ENCODE assay signal across 24 mouse cellular contexts in the genomic region with DNA sequence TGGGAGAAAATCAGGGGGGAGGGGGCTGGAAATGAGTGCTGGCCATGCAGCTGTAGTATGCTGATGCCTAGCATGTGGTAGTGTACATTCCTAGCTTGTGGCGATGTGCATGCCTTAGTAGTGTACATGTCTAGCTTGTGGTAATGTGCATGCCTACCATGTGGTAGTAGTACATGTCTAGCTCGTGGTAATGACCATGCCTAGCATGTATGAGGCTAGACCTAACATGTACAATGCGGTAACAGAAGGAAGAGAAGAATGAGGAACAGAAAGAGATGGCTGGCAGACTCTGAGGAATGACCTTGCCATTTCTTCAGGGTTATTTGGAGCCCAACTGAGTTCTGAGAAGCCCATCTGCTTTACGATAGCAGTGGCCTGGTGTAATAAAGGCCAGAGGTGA. TPM values are rescaled to one million over a fixed set of nuclear protein-coding genes. Genes with fewer than 3 reads are reported as not detected.
DNase-seq lines count a peak whose midpoint lies in the region; ATAC-seq and TF ChIP-seq lines count a peak whose summit lies in the region.
"Had no signal": no experiment of that assay in that cellular context is flagged by ENCODE, and none has a peak within 500 bp of the region (broad histone marks: within the 10 kb centered on the region; RNA-seq: fewer than 3 reads in every experiment).

No protein-coding gene starts in this region.

- TF ChIP-seq CTCF in lung, embryonic 14.5 days (IDR thresholded peaks at IDR 0.05; ENCODE audit: low read depth), result no peak

- H3K27me3 ChIP-seq in lung, embryonic 14.5 days (ENCODE audit: insufficient read depth, low read length), result no peaks in the 10 kb centered on the region
- H3K27me3 ChIP-seq in forebrain, embryonic 15.5 days, result no peaks in the 10 kb centered on the region
- H3K27me3 ChIP-seq: forebrain, embryonic 13.5 days; heart, embryonic 15.5 days had no signal

- no peak overlapping the region for H3K9ac ChIP-seq in lung, embryonic 14.5 days
- no peak overlapping the region for H3K9ac ChIP-seq in forebrain, embryonic 15.5 days (replicated peaks)
- H3K9ac ChIP-seq: forebrain, embryonic 13.5 days; heart, embryonic 15.5 days; hindbrain, embryonic 14.5 days had no signal

- H3K27ac ChIP-seq in lung, embryonic 14.5 days (ENCODE audit: low read depth), result peak overlapping the region; percentile 18; the same call in 1 of the 2 replicates
- peak overlapping the region; percentile 7 for H3K27ac ChIP-seq in brown adipose tissue, adult 24 weeks (replicated peaks; ENCODE audit: low read depth, low read length)
- peak overlapping the region; percentile 95 for H3K27ac ChIP-seq in macrophage
- H3K27ac ChIP-seq in forebrain, embryonic 15.5 days (replicated peaks), result no peak overlapping the region
- H3K27ac ChIP-seq: embryonic facial prominence, embryonic 10.5 days; forebrain, embryonic 13.5 days; heart, adult 2 months; heart, embryonic 15.5 days; hindbrain, embryonic 10.5 days; hindbrain, embryonic 14.5 days had no signal

- H3K36me3 ChIP-seq in lung, embryonic 14.5 days (ENCODE audit: insufficient read depth), result no peaks in the 10 kb centered on the region
- no peaks in the 10 kb centered on the region for H3K36me3 ChIP-seq in macrophage (ENCODE audit: inconsistent target)
- H3K36me3 ChIP-seq in forebrain, embryonic 15.5 days, result no peaks in the 10 kb centered on the region
- H3K36me3 ChIP-seq: embryonic facial prominence, embryonic 10.5 days; G1E; heart, embryonic 15.5 days; hindbrain, embryonic 10.5 days had no signal

- no peak for ATAC-seq in lung, embryonic 14.5 days (ENCODE audit: insufficient read depth)
- ATAC-seq in forebrain, embryonic 15.5 days (replicated peaks), result no peak
- ATAC-seq: forebrain, embryonic 13.5 days had no signal

- no peak overlapping the region for H3K4me3 ChIP-seq in lung, embryonic 14.5 days (ENCODE audit: low read depth, low read length)
- H3K4me3 ChIP-seq in brown adipose tissue, adult 24 weeks (ENCODE audit: insufficient read depth, low read depth, low read length), result no peak overlapping the region
- no peak overlapping the region for H3K4me3 ChIP-seq in macrophage (ENCODE audit: inconsistent target)
- no peak overlapping the region for H3K4me3 ChIP-seq in forebrain, embryonic 15.5 days
- H3K4me3 ChIP-seq: embryonic facial prominence, embryonic 10.5 days; forebrain, embryonic 13.5 days; heart, adult 2 months; heart, embryonic 15.5 days; hindbrain, embryonic 10.5 days had no signal

- intact Hi-C loops in left cerebral cortex, postnatal 14 days (cut with DNase I), result no loop called here

- 0 out of 2 replicates have a peak, but pooled peaks cover 3% of the 10 kb centered on the region for H3K4me1 ChIP-seq in lung, embryonic 14.5 days (ENCODE audit: insufficient read depth)
- H3K4me1 ChIP-seq in brown adipose tissue, adult 24 weeks (ENCODE audit: control insufficient read depth, insufficient read depth, insufficient read length, low read length), result no peaks in the 10 kb centered on the region
- H3K4me1 ChIP-seq in forebrain, embryonic 15.5 days, result no peaks in the 10 kb centered on the region
- H3K4me1 ChIP-seq: forebrain, embryonic 13.5 days; heart, embryonic 15.5 days; hindbrain, embryonic 10.5 days had no signal

- H3K4me2 ChIP-seq in lung, embryonic 14.5 days, result no peak overlapping the region
- H3K4me2 ChIP-seq in forebrain, embryonic 15.5 days (replicated peaks), result no peak overlapping the region
- H3K4me2 ChIP-seq: forebrain, embryonic 13.5 days; heart, embryonic 11.5 days; heart, embryonic 15.5 days; hindbrain, embryonic 14.5 days had no signal

- no peaks in the 10 kb centered on the region for H3K79me2 ChIP-seq in macrophage (ENCODE audit: inconsistent target)

- WGBS in lung, embryonic 14.5 days, result 80% methylated on average over 4 of the region's 4 CpGs
- WGBS in macrophage (ENCODE audit: missing documents), result 50% methylated on average over 4 of the region's 4 CpGs
- 85% methylated on average over 4 of the region's 4 CpGs for WGBS in forebrain, embryonic 15.5 days

- DNase-seq in lung, embryonic 14.5 days, result no peak
- no peak for DNase-seq in lung, postnatal 10 days
- no peak for DNase-seq in left cerebral cortex, postnatal 14 days (ENCODE audit: low spot score in 2 of 2)
- DNase-seq in frontal cortex, postnatal 25 days (ENCODE audit: low spot score in 2 of 2), result no peak
- DNase-seq: adrenal gland, adult 8-10 months; cerebellum, adult 18-20 months; cerebellum, adult 9-11 months; cerebellum, postnatal 36 days; gastrocnemius, postnatal 36 days; heart, adult 2 months; heart, postnatal 14 days had no signal

- H3K9me3 ChIP-seq in lung, embryonic 14.5 days (ENCODE audit: low read depth, low read length), result no peaks in the 10 kb centered on the region
- no peaks in the 10 kb centered on the region for H3K9me3 ChIP-seq in forebrain, embryonic 15.5 days
- H3K9me3 ChIP-seq: embryonic facial prominence, embryonic 10.5 days; forebrain, embryonic 13.5 days; heart, embryonic 15.5 days; hindbrain, embryonic 10.5 days had no signal

RNA-seq across cellular contexts. Expression of a gene that starts 0.6 kb away (rescaled TPM):
- 2.9 and 5.3 TPM in 2 replicates for polyA plus RNA-seq in lung, embryonic 14.5 days (2014; fragmentation: Nextera tagmentation; extraction: Ambion mirVana)
- polyA plus RNA-seq in brown adipose tissue, adult 24 weeks (2012; ENCODE audit: insufficient read depth, insufficient read length, missing spikeins), result 4.0 and 4.1 TPM in 2 replicates
- 10 to 100 TPM in 22 of 26 experiments, 1 to 10 TPM in 2, not detected in 2; 4.0 to 76.7 (median 26.0) TPM for total RNA-seq in macrophage (2018; cell fraction: chromatin; rRNA removed)
- total RNA-seq in macrophage (2018; cell fraction: cytosol; rRNA removed), result 100 to 1,000 TPM in 20 of 26 experiments, 10 to 100 TPM in 6; 24.2 to 666 (median 218) TPM
- total RNA-seq in macrophage (2018; cell fraction: nucleus; rRNA removed), result 100 to 1,000 TPM in 20 of 26 experiments, 10 to 100 TPM in 5, 1 to 10 TPM in 1; 3.8 to 319 (median 174) TPM
- polyA plus RNA-seq in macrophage (2018), result 18.8 to 288 TPM (median 76.0 TPM) in 3 replicates
- polyA plus RNA-seq in forebrain, embryonic 15.5 days (2015; fragmentation: Nextera tagmentation; extraction: Ambion mirVana), result 0.64 and 0.83 TPM in 2 replicates
- total RNA-seq in left cerebral cortex, postnatal 14 days (2021), result under 1 TPM in 1 of 2 experiments, not detected in 1; 0.75 TPM
- total RNA-seq: G1E; gastrocnemius, adult 8-10 months; gastrocnemius, postnatal 36 days had no signal
- polyA plus RNA-seq: G1E had no signal

RNA-seq across cellular contexts. Expression of a gene that starts 13.9 kb away (rescaled TPM):
- polyA plus RNA-seq in lung, embryonic 14.5 days (2014; fragmentation: Nextera tagmentation; extraction: Ambion mirVana), result not detected in 2 replicates
- polyA plus RNA-seq in brown adipose tissue, adult 24 weeks (2012; ENCODE audit: insufficient read depth, insufficient read length, missing spikeins), result 10.5 and 10.8 TPM in 2 replicates
- 10 to 100 TPM in 7 of 26 experiments, 1 to 10 TPM in 10, not detected in 9; 2.5 to 36.0 (median 8.0) TPM for total RNA-seq in macrophage (2018; cell fraction: chromatin; rRNA removed)
- 100 to 1,000 TPM in 13 of 26 experiments, 10 to 100 TPM in 13; 17.8 to 583 (median 120) TPM for total RNA-seq in macrophage (2018; cell fraction: cytosol; rRNA removed)
- total RNA-seq in macrophage (2018; cell fraction: nucleus; rRNA removed), result 100 to 1,000 TPM in 9 of 26 experiments, 10 to 100 TPM in 9, 1 to 10 TPM in 8; 3.1 to 229 (median 43.6) TPM
- 26.9 to 107 TPM (median 52.2 TPM) in 3 replicates for polyA plus RNA-seq in macrophage (2018)
- not detected in 2 replicates for polyA plus RNA-seq in forebrain, embryonic 15.5 days (2015; fragmentation: Nextera tagmentation; extraction: Ambion mirVana)
- under 1 TPM in 1 of 2 experiments, not detected in 1; 0.74 TPM for total RNA-seq in left cerebral cortex, postnatal 14 days (2021)
- total RNA-seq: adrenal gland, postnatal 4 days; G1E; heart, postnatal 14 days had no signal
- polyA plus RNA-seq: embryonic facial prominence, embryonic 10.5 days; embryonic facial prominence, embryonic 14.5 days; forebrain, embryonic 13.5 days; G1E; heart, embryonic 11.5 days; heart, embryonic 15.5 days; hindbrain, embryonic 10.5 days; hindbrain, embryonic 14.5 days had no signal

RNA-seq across cellular contexts. Expression of a gene that starts 43.5 kb away (rescaled TPM):
- 52.3 and 57.3 TPM in 2 replicates for polyA plus RNA-seq in lung, embryonic 14.5 days (2014; fragmentation: Nextera tagmentation; extraction: Ambion mirVana)
- polyA plus RNA-seq in brown adipose tissue, adult 24 weeks (2012; ENCODE audit: insufficient read depth, insufficient read length, missing spikeins), result 50.1 and 51.7 TPM in 2 replicates
- total RNA-seq in macrophage (2018; cell fraction: chromatin; rRNA removed), result not detected
- total RNA-seq in macrophage (2018; cell fraction: cytosol; rRNA removed), result not detected
- total RNA-seq in macrophage (2018; cell fraction: nucleus; rRNA removed), result 1 to 10 TPM in 1 of 26 experiments, not detected in 25; 1.2 TPM
- not detected in 3 replicates for polyA plus RNA-seq in macrophage (2018)
- polyA plus RNA-seq in forebrain, embryonic 15.5 days (2015; fragmentation: Nextera tagmentation; extraction: Ambion mirVana), result not detected in 2 replicates
- total RNA-seq in left cerebral cortex, postnatal 14 days (2021), result under 1 TPM; 0.42 to 0.55 TPM
- total RNA-seq: G1E had no signal
- polyA plus RNA-seq: embryonic facial prominence, embryonic 10.5 days; forebrain, embryonic 13.5 days; G1E; heart, embryonic 11.5 days; hindbrain, embryonic 10.5 days had no signal

RNA-seq across cellular contexts. Expression of a gene that starts 55.6 kb away (rescaled TPM):
- polyA plus RNA-seq in lung, embryonic 14.5 days (2014; fragmentation: Nextera tagmentation; extraction: Ambion mirVana), result 11.6 and 13.4 TPM in 2 replicates
- 3.4 and 10.1 TPM in 2 replicates for polyA plus RNA-seq in brown adipose tissue, adult 24 weeks (2012; ENCODE audit: insufficient read depth, insufficient read length, missing spikeins)
- 1,000 to 10,000 TPM in 1 of 26 experiments, 100 to 1,000 TPM in 21, 10 to 100 TPM in 4; 14.4 to 1,116 (median 244) TPM for total RNA-seq in macrophage (2018; cell fraction: chromatin; rRNA removed)
- 1,000 to 10,000 TPM in 10 of 26 experiments, 100 to 1,000 TPM in 13, 10 to 100 TPM in 3; 66.4 to 3,319 (median 600) TPM for total RNA-seq in macrophage (2018; cell fraction: cytosol; rRNA removed)
- 1,000 to 10,000 TPM in 13 of 26 experiments, 100 to 1,000 TPM in 12, 10 to 100 TPM in 1; 64.5 to 3,972 (median 989) TPM for total RNA-seq in macrophage (2018; cell fraction: nucleus; rRNA removed)
- polyA plus RNA-seq in macrophage (2018), result 66.8 to 1,194 TPM (median 74.2 TPM) in 3 replicates
- polyA plus RNA-seq in forebrain, embryonic 15.5 days (2015; fragmentation: Nextera tagmentation; extraction: Ambion mirVana), result 0.32 and 0.51 TPM in 2 replicates
- total RNA-seq in left cerebral cortex, postnatal 14 days (2021), result under 1 TPM in 1 of 2 experiments, not detected in 1; 0.59 TPM
- total RNA-seq: adrenal gland, postnatal 4 days; G1E; gastrocnemius, postnatal 36 days had no signal
- polyA plus RNA-seq: embryonic facial prominence, embryonic 10.5 days; forebrain, embryonic 13.5 days; G1E; hindbrain, embryonic 10.5 days had no signal

Comparison
In these comparisons a context has a peak if more than half of its experiments do, and no peak if none do; other contexts are left out.
1. RNA of a gene that starts 13.9 kb away (polyA plus RNA-seq): 26.9 to 107 TPM in macrophage and 10.5 to 10.8 TPM in brown adipose tissue, adult 24 weeks; not detected in lung, embryonic 14.5 days and not detected in forebrain, embryonic 15.5 days; every median in the first group is over 10 times any median in the second.
2. RNA of a gene that starts 43.5 kb away (polyA plus RNA-seq): 52.3 to 57.3 TPM in lung, embryonic 14.5 days and 50.1 to 51.7 TPM in brown adipose tissue, adult 24 weeks; not detected in forebrain, embryonic 15.5 days and not detected in macrophage; every median in the first group is over 10 times any median in the second.